Mouse (Mus musculus) G1E (cell line): ENCODE data around the gene Edn3. TPM values are rescaled to one million over a fixed set of nuclear protein-coding genes. Genes with fewer than 3 reads are reported as not detected.

Experiments used
- ATAC-seq: 2 replicates; pipeline ENCODE4 v1.8.0; 2016; ENCODE audit warnings: mild to moderate bottlenecking; ENCODE audit not compliant: insufficient number of reproducible peaks, poor library complexity, low FRiP score, severe bottlenecking; ENCODE audit errors: extremely low read depth
- DNase-seq: peaks from one replicate; pipeline ENCODE4 v3.0.0; 2012; ENCODE audit warnings: low spot score
- H3K27me3 ChIP-seq: 2 replicates; pipeline ENCODE4 v1.6.1; 2012; ENCODE audit warnings: mild to moderate bottlenecking, low read length, inconsistent platforms; ENCODE audit not compliant: insufficient read depth
- H3K36me3 ChIP-seq: replicated peaks from 2 replicates; pipeline ENCODE3; 2012; ENCODE audit warnings: mild to moderate bottlenecking, inconsistent platforms
- H3K4me1 ChIP-seq: 2 replicates; pipeline ENCODE4 v1.6.1; 2012; ENCODE audit warnings: low read depth, low read length, inconsistent platforms, mixed read lengths; ENCODE audit not compliant: insufficient read depth
- H3K4me3 ChIP-seq: 2 replicates; pipeline ENCODE4 v1.5.1; 2012; ENCODE audit warnings: low read depth, mild to moderate bottlenecking, inconsistent platforms, low read length, moderate library complexity, mixed read lengths
- H3K9me3 ChIP-seq: replicated peaks from 2 replicates; pipeline ENCODE4 v1.6.1; 2012; ENCODE audit warnings: inconsistent platforms
- CTCF ChIP-seq: IDR thresholded peaks from 2 replicates; pipeline ENCODE4 v1.5.1; 2012; ENCODE audit warnings: low read depth, low read length, inconsistent platforms, mixed read lengths
- GATA1 ChIP-seq: IDR thresholded peaks from 2 replicates; pipeline ENCODE4 v1.6.1; 2012; ENCODE audit warnings: borderline replicate concordance, low read length, inconsistent platforms, mixed read lengths
- GATA2 ChIP-seq: IDR thresholded peaks from 2 replicates; pipeline ENCODE4 v1.6.1; 2012; ENCODE audit warnings: low read depth, low read length, inconsistent platforms, borderline replicate concordance
- POLR2AphosphoS5 ChIP-seq: IDR thresholded peaks from 2 replicates; pipeline ENCODE4 v1.6.1; 2012; ENCODE audit warnings: low read depth, low read length, inconsistent platforms; ENCODE audit not compliant: insufficient replicate concordance
- TAL1 ChIP-seq: conservative IDR thresholded peaks from 2 replicates; pipeline ENCODE4 v1.6.1; 2012; ENCODE audit warnings: low read depth, low read length, inconsistent platforms, mixed read lengths
- polyA plus RNA-seq: library from polyadenylated mRNA; stranded (reverse); fragments of >175 nt; gene quantifications from 2 replicates; pipeline ENCODE4 v1.2.3, GENCODE M21; 2012
- total RNA-seq, 2 experiments: library from RNA; stranded (forward) in 1 of 2; stranded (reverse) in 1 of 2; fragments of 200-1000 nt in 1 of 2; fragments of >200 nt in 1 of 2; fragmentation: Nextera tagmentation in 1 of 2; gene quantifications; 2 replicates each; pipeline ENCODE4 v1.2.3; 2014 to 2017

Edn3 gene
- total and polyA plus RNA-seq, 3 experiments, result 0.11 TPM; not detected in 2

DNA sequence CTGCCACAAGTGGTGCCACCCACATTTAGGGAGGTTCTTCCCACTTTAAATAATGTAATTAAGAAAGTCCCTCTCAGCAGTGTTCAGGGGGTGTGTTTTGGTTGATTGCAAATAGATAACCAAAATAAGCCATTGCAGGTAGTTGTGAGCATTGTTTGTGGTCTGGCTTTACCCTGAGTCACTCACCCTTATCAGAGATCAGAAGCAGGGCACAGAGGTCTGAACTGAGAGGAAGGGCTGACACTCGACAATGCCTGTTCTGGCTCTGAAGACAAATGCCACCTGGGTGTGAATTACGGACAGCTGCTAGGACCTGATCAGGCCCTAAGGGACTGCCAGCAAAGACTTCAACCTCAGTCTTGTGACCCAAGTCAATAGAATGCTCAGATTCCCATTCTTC lies 47.5 kb downstream of the Edn3 start:
- no peaks in the 10 kb centered on the region for H3K27me3 ChIP-seq
- ATAC-seq, result no peak
- H3K36me3 ChIP-seq, result no peaks in the 10 kb centered on the region
- TF ChIP-seq POLR2AphosphoS5 (no peak), CTCF (no peak), GATA1 (no peak), GATA2 (no peak), TAL1 (no peak)
- H3K4me3 ChIP-seq, result no peak overlapping the region
- no peaks in the 10 kb centered on the region for H3K4me1 ChIP-seq
- DNase-seq, result no peak
- peaks cover 69% of the 10 kb centered on the region for H3K9me3 ChIP-seq

- ATAC-seq, result no peak
These were observed 48.9 kb downstream of the Edn3 start for GRCm38 (mm10) chr2:174809296-174809695.

GRCm38 (mm10) chr2:174813306-174813705 lies 52.9 kb downstream of the Edn3 start:
- Histone ChIP-seq H3K9me3 (peaks cover 89% of the 10 kb centered on the region), H3K27me3 (no peaks in the 10 kb centered on the region), H3K4me3 (no peak overlapping the region), H3K36me3 (no peaks in the 10 kb centered on the region), H3K4me1 (no peaks in the 10 kb centered on the region)
- ATAC-seq (no peak), DNase-seq (no peak)
- TF ChIP-seq GATA1 (no peak), TAL1 (no peak), GATA2 (no peak), POLR2AphosphoS5 (no peak), CTCF (no peak)

More at GRCm38 (mm10) chr2:174809296-174809695, 48.9 kb downstream of the Edn3 start:
- no peak overlapping the region for H3K4me3 ChIP-seq
- DNase-seq, result no peak
- H3K27me3 ChIP-seq, result no peaks in the 10 kb centered on the region
- H3K9me3 ChIP-seq, result peaks cover 72% of the 10 kb centered on the region
- no peak for TF ChIP-seq GATA1
- H3K4me1 ChIP-seq, result no peaks in the 10 kb centered on the region
- H3K36me3 ChIP-seq, result no peaks in the 10 kb centered on the region

DNA sequence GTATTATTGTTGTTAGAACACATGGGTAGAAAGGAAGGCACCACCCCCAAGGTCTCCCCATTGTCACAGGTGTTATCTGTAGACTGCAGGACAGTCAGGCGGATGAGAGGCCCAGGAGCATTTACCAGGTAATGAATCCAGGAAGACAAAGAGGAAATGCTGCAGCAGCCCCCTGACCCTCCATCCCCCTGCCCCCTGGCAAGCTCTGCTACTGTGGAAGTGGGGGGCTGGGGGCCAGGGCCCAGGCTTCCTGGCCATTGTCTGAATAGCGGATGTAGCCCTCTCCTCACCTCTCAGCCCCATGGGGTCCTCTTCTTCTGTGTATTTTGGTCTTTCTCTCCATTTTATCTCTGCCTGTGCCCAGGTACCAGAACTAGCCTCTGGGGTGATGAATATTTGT lies 55.7 kb downstream of the Edn3 start:
- TF ChIP-seq CTCF, result no peak
- TF ChIP-seq TAL1, result no peak
- no peak for TF ChIP-seq GATA1
- no peak for TF ChIP-seq POLR2AphosphoS5
- TF ChIP-seq GATA2, result no peak
- Histone ChIP-seq H3K27me3 (no peaks in the 10 kb centered on the region), H3K36me3 (no peaks in the 10 kb centered on the region), H3K9me3 (peaks cover 80% of the 10 kb centered on the region), H3K4me1 (no peaks in the 10 kb centered on the region), H3K4me3 (no peak overlapping the region)
- ATAC-seq, result no peak
- DNase-seq, result no peak

DNA sequence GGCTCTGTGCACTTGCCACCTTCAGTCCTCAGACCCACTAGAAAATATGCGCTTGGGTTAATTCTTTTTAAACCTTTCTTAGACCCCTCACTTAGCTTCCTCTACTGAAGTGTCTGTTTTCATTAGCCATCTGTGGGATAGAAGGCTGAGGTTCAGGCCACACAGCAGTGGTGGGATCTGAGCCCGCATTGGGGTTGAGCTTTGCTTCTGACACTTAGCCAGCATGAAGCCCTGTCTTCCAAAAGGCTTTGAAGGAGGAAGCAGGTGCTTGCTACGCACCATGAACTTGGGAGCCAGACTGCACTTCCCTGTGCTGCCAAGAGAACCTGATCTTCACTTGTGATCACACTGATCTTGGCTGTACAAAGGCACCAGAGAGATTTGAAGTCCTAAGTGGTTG lies 59.9 kb downstream of the Edn3 start:
- no peak for TF ChIP-seq GATA2
- no peak for TF ChIP-seq TAL1
- TF ChIP-seq CTCF, result no peak
- no peak for TF ChIP-seq GATA1
- no peak for TF ChIP-seq POLR2AphosphoS5
- peaks cover 78% of the 10 kb centered on the region for H3K9me3 ChIP-seq
- DNase-seq (no peak), ATAC-seq (no peak)
- H3K4me1 ChIP-seq, result no peaks in the 10 kb centered on the region
- H3K36me3 ChIP-seq, result no peaks in the 10 kb centered on the region
- no peak overlapping the region for H3K4me3 ChIP-seq
- H3K27me3 ChIP-seq, result no peaks in the 10 kb centered on the region

DNA sequence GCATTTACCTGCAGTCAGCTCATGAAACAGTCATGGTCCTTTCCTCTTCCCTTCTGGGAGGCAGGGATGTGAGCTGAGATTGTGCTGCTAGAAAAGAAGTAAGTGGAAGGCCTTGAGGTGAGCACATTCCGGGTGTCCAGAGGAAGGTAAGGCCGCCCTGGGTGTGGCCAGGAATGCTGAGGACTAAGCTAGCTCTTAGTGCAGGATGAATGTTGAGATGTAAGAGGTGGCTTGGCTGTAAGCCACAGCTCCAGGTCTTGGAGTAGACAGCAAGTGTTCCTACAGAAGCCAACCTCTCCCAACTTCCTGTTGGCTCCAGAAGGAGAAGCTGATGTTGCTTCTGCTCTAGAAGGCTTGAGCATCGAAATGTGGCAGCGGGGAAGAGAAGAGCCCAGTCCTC lies 67.4 kb downstream of the Edn3 start:
- no peak for ATAC-seq
- no peak for DNase-seq
- H3K27me3 ChIP-seq, result no peaks in the 10 kb centered on the region
- TF ChIP-seq CTCF (no peak), POLR2AphosphoS5 (no peak), TAL1 (no peak), GATA1 (no peak), GATA2 (no peak)
- H3K4me1 ChIP-seq, result no peaks in the 10 kb centered on the region
- no peak overlapping the region for H3K4me3 ChIP-seq
- no peaks in the 10 kb centered on the region for H3K36me3 ChIP-seq
- H3K9me3 ChIP-seq, result peaks cover 77% of the 10 kb centered on the region

DNA sequence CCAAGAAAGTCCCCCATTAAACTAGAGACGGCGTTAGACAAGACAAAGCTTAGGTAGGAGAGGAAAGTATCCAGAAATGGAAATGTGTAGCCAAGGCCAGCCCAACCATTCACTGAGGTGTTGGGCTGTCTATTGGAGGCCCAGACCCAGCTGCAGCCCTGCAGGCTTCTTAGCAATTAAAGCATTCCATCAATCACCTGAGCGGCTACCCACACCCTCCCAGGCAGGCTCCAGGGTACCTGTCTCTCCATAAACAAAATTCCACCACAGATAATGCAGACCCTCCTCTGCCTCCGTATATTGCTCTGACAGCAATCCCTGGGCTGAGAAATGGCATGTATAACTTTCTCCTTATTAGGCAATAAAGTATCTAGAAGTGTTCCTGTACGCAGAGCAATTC lies 73.2 kb downstream of the Edn3 start:
- DNase-seq, result no peak

More for the DNA sequence above, 73.2 kb downstream of the Edn3 start:
- TF ChIP-seq GATA1, result no peak
- TF ChIP-seq GATA2, result no peak
- no peak for TF ChIP-seq CTCF
- TF ChIP-seq TAL1, result no peak
- TF ChIP-seq POLR2AphosphoS5, result no peak
- Histone ChIP-seq H3K4me1 (no peaks in the 10 kb centered on the region), H3K36me3 (no peaks in the 10 kb centered on the region), H3K27me3 (no peaks in the 10 kb centered on the region), H3K4me3 (no peak overlapping the region), H3K9me3 (peaks cover 65% of the 10 kb centered on the region)
- no peak for ATAC-seq

Other genes with a start within 250 kb of the Edn3 start
- gene Zfp831, start 117.1 kb upstream of the Edn3 start, total RNA-seq (2014; fragmentation: Nextera tagmentation), result not detected in 2 replicates
- 0.06 and 0.11 TPM in 2 replicates for gene Zfp831, start 117.1 kb upstream of the Edn3 start, total RNA-seq (2017)
- not detected in 2 replicates for gene Zfp831, start 117.1 kb upstream of the Edn3 start, polyA plus RNA-seq
- gene Gm14444, start 249.6 kb downstream of the Edn3 start, total RNA-seq (2014; fragmentation: Nextera tagmentation), result not detected in 2 replicates
- 0.11 and 0.12 TPM in 2 replicates for gene Gm14444, start 249.6 kb downstream of the Edn3 start, total RNA-seq (2017)
- gene Gm14444, start 249.6 kb downstream of the Edn3 start, polyA plus RNA-seq, result not detected in 2 replicates